Mouse (Mus musculus) spleen, adult 2 months (tissue): ENCODE results near the gene Nptx1.

Source experiments
- CTCF ChIP-seq: fragments of 200-500 bp; IDR thresholded peaks from 2 replicates; pipeline ENCODE4 v1.5.1; 2011; ENCODE audit warnings: mild to moderate bottlenecking, inconsistent platforms; ENCODE audit not compliant: insufficient read depth, insufficient read length, insufficient replicate concordance; ENCODE audit errors: extremely low read depth
- POLR2A ChIP-seq: fragments of 200-500 bp; IDR thresholded peaks from 2 replicates; pipeline ENCODE4 v1.6.1; 2011; ENCODE audit warnings: low read depth, low read length, inconsistent platforms

DNA sequence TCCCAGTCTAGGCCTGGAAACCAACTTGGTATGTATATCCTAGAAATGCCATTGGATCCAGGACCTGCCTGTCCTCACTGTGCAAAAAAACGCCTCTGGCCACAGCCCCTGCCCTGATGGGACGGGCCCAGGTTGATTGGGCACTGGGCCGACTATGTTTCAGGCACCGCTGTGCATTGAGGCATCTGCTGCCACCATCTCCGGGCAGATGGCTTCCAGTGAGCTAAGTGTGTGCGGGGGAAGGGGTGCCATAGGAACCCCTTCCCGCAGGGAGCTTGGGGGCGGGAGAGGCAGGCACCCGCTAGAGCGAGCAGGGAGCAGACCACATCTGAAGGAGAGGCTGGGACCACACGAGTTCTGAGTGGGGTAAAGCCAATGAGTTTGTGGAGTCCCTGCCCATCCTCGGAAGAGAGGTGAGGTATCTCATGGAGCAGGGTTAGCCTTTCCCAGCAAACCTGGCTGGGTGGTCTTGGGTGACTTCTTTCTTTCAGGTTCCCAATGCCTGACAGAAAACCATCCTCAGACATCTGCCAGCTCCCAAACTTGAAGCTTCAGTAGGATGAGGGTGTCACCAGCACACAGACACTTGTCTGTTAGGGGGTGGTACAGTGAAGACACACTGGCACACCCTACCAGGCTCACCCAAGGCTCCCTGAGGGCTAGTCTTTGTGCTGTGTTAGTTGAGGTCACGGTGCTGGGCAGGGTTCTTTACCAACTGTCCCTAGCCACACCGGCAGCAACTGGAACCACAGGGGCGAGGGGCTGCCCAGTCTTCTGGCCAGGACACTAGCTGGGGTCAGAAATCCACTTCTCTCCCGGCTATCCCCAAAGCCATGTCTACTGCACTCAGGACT, 31.5 kb downstream of the Nptx1 start:
- no peak for TF ChIP-seq CTCF
- no peak for TF ChIP-seq POLR2A
